Mouse (Mus musculus): Measurements from ENCODE around the gene Gsdma. TPM values are rescaled to one million over a fixed set of nuclear protein-coding genes. Genes with fewer than 3 reads are reported as not detected.
"Not testable (repeated sequence)": the region's sequence is repeated elsewhere in the genome, so short reads cannot be mapped to it uniquely, and the experiment has no call there.

Gene Gsdma
- total RNA-seq, 2 experiments from 2014 or later: not detected

DNA sequence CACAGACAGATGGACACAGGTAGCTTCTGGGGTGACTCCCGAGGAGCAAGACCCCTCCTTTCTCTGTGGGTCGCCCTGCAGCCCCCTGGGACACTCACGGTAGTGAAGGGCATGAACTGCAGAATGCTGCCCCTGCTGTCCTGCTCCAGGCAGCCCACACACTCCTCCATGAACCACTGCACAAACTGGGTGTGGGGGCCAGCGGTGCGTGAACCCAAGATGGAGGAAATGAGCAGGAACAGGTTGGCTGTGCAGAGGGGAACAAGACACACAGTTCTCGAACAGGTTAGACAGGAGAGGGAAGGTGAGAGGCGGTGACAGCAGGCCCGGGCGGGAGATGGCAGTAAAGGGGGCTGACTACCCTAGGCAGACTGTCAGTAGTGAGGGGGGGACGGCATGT lies 40.9 kb downstream of the Gsdma start:
- DNase-seq (ENCODE audit: low spot score in 2 of 2): no peak
- intact Hi-C loops (cut with DNase I): no loop called here

DNA sequence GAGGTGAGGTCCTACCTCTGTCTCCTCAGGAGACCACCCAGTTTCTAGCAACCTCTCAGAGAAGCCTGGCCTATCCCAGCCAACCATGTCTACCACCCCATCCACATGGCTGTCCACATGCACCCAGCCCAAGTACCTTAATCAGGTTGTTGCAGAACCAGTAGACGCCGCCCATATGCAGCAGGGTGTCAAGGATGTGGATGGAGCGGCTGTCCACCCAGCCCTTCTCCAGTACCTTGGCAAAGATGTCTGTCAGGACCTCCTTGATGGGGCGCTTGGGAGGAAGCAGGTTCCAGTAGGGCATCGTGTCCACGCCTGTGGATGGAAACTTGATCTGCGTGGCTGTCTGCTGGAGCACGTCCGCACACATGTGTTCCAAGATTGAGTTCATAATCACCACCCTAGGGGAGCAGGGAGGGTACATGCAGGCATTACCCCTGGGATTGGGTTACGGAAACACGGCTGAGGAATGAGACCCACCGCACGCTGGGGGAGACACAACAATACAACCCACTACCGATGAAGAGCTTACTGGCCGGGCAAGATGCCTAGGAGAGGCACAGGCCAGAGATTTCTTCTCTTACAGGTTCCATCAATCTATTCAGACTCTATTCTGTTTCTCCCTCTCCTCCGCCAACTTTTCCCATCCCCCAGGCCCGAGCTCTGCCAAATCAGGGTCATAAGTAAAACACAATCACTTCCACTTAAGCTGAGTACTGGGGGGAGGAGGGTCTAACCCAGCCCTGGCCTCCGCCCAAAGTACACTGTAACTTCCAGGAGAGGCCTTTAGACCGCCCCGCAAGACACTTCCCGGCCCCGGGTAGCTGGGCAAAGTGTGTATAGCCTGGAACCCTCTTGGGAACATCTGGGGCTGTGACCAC lies 43.5 kb downstream of the Gsdma start:
- no peak for DNase-seq (ENCODE audit: low spot score in 2 of 2)

DNA sequence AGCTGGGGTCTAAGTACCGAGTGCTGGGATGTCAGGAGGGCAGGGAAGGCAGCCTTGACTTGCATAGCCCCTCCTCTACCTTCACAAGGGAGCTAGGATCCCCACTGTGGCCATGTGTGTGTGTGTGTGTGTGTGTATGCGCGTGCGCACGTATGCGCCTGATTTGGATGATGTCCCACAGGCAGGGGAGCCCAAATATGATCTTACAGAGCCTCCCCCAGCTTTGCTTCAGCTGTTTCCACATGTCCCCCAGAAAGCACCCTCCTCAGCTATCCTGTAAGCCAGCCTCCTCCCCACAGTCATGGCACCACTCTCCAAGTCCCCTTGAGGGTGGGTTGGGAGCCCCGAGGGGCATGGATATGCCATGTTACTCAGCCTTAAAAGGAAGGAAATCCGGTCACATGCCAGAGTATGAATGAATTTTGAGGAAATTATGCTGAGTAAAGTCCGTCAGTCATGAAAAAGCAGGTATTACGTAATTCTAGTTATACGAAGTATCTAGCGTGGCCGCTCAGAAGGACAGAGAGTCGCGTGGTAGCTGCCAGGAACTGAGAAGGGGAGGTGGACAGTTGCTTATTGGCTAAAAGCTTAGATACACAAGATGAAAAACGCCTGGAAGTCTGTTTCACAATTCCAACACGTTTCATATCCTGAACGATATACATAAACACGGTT lies 44.3 kb downstream of the Gsdma start:
- no peak for DNase-seq (ENCODE audit: low spot score in 2 of 2)
- intact Hi-C loops (cut with DNase I): no loop called here

More for the DNA sequence above, 43.5 kb downstream of the Gsdma start:
- intact Hi-C loops (cut with DNase I): no loop called here

DNA sequence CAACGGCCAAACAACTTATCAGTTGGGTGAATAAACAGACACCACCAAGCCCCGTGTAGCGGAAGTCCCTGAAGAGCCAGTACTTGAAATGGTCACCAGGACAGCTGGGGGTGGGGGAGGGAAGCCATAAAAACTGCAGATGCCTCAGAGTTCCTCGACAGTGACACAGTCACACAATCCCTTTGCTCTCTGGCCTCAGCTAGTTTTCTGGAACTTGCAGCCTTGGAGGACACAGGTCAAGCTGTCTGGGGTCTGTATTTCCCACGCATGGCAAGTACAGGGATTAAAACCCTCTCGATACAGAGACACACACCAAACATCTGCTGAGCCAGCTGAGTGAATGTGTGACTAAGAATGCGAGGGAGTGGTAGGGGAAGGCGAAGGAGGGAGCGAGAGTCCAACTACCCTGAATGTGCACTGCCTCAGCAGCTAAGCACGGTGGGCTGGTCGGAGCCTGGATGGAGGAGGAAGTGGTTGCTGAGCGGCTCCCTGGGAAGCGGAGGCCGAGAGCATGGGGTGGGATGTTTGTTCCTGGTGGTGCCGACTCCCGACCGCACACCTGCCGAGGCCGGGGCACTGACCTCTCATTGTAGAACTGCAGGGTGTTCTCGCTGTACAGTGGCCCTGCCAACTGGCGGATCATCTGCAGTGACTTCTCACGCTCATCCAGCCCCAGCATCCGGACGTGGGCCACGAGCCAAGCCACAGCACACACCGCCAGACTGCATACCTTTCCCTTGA lies 45.0 kb downstream of the Gsdma start:
- no peak for DNase-seq (ENCODE audit: low spot score in 2 of 2)
- intact Hi-C loops (cut with DNase I): no loop called here

DNA sequence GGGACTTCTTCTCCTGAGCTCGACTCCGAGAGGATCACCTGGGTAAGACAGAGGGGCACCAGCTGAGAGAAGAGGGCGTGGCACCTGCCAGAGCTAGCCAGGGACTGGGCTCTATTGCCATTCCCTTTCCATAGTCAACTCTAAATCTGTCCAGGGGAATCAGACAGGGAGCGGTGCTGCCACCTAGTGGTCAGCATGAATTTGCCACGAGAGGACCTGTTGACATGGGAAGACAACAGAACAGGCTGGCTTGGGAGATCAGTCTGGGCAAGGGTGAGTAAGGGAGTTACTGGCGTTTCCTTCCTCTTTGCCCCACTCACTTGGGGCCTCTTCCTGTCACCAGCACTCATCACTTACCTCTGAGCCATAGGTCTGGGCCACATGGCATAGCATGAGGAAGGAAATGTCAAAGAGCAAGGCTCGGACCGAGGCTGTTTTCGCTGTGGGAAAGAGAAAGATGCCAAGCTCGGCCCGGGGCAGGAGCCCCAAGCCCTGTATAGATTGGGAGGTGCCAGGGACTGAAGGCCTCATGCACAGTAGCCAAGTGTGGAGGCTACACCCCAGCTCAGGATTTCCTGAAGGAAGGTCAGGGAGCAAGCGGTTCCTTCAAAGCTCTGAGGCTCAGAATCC lies 46.4 kb downstream of the Gsdma start:
- DNase-seq (ENCODE audit: low spot score in 2 of 2): peak; percentile 79 to 80
- intact Hi-C loops (cut with DNase I): no loop called here

DNA sequence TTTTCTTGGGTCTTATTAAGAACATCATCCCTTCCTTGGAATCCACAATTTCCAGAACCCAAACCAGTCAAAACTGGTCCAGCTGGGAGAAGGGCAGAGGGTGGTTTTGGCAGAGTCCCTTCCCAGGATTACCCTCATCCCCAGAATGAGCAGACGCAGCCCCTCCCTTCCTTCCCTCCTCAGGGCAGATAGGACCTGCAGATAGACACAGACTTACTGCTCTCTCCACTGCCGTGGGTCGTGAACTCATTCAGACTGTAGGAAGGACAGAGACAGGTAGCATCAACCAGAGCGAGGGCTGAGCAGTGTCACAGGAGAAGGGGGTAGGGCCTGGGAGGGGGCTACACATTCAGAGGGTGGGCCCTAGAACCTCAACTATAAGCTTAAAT lies 46.9 kb downstream of the Gsdma start:
- intact Hi-C loops (cut with DNase I): no loop called here
- no peak for DNase-seq (ENCODE audit: low spot score in 2 of 2)

DNA sequence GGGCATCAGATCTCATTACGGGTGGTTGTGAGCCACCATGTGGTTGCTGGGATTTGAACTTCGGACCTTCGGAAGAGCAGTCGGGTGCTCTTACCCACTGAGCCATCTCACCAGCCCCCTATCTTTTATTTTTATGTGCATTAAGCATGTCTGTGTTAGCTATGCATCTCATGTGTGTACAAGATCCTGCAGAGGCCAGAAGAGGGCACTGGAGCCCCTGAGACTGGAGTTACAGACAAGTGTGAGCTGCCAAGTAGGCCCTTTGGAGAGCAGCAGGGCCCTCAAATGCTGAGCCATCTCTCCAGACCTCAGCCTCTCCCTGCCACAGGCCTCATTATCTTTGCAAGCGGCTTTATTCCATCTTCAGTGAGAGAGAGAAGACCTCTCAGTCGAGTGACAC lies 47.9 kb downstream of the Gsdma start:
- intact Hi-C loops (cut with DNase I): not testable (repeated sequence)
- DNase-seq (ENCODE audit: low spot score in 2 of 2): peak; percentile 45 to 62

DNA sequence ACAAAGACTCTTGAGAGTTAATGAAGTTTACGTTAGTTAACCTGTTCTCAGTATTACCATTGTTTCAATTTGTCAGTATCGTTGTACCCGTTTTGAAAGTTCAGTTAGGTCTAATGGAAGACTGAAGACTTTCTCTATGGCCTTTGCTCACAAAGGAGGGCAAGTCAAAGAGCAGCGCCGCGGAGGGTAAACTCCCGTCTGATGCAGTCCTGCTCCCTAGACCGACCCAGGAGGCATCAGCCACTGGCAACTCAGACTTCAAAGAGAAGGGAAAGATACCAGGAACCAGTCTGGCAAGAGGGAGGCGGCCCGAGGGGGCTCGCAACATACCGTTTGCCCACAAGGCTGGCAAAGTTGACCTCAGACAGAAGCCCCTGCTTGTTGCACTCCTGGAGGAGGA lies 49.6 kb downstream of the Gsdma start:
- intact Hi-C loops (cut with DNase I): no loop called here

DNA sequence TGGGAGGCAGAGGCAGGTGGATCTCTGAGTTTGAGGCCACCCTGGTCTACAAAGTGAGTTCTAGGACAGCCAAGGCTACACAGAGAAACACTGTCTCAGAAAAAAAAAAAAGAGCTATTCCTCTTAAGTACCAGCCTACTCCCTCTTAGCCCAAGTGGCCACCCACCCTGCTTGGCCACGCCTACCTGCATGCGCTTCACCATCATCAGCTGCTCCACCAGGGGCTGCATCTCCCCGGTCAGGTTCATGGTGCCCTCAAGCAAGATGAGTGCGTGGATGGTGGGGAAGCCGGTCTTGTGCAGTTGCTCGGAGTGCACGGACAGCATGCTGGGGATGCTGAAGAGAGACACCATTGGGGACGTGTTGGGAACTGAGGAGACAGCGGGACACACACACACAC lies 51.8 kb downstream of the Gsdma start:
- no peak for DNase-seq (ENCODE audit: low spot score in 2 of 2)
- intact Hi-C loops (cut with DNase I): loop anchor here (2.0 to 5.0 kb wide), 2 partner anchors 45 to 71 kb away; no protein-coding TSS in a partner anchor

More for the DNA sequence above, 49.6 kb downstream of the Gsdma start:
- no peak for DNase-seq (ENCODE audit: low spot score in 2 of 2)

DNA sequence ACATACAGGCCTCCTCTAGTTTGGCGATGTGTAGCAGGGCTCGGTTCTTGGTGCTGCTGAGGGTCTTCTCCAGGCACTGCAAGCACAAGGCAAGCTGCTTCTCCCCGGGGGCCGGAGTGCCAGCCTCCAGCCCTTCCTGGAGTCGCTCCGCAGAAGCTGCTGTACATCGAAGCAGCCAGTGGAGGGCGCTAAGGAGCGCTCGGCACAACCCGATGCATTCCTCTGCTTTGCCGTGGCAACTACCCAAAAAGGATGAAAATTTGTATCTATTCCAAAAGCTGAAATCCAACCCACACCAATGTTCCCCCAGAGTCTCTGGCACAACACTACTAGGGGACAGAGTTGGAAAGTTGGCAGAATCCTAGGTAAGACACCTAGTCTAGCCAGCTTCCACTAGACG lies 53.8 kb downstream of the Gsdma start:
- peak; percentile 87 to 95 for DNase-seq (ENCODE audit: low spot score in 2 of 2)
- intact Hi-C loops (cut with DNase I): loop anchor here (2.0 to 5.0 kb wide), 2 partner anchors 43 to 69 kb away; no protein-coding TSS in a partner anchor

DNA sequence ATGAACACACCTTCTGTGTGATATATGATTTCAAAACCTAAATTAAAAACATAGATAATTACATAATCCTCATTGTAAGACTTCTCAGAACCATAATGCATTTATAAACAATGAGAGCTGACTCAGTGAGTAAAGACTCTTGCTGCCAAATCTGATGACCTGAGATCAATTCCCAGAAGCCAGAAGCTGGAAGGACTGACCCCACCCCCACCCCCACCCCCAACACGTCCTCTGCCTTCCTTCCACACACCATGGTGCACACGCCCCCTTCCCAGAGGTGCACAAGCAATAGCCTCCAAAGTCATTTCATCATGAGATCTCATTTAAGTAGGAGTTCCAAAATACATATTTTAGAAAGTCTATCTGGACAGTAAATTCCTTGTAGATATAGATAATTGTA lies 56.6 kb downstream of the Gsdma start:
- no peak for DNase-seq (ENCODE audit: low spot score in 2 of 2)
- intact Hi-C loops (cut with DNase I): no loop called here

DNA sequence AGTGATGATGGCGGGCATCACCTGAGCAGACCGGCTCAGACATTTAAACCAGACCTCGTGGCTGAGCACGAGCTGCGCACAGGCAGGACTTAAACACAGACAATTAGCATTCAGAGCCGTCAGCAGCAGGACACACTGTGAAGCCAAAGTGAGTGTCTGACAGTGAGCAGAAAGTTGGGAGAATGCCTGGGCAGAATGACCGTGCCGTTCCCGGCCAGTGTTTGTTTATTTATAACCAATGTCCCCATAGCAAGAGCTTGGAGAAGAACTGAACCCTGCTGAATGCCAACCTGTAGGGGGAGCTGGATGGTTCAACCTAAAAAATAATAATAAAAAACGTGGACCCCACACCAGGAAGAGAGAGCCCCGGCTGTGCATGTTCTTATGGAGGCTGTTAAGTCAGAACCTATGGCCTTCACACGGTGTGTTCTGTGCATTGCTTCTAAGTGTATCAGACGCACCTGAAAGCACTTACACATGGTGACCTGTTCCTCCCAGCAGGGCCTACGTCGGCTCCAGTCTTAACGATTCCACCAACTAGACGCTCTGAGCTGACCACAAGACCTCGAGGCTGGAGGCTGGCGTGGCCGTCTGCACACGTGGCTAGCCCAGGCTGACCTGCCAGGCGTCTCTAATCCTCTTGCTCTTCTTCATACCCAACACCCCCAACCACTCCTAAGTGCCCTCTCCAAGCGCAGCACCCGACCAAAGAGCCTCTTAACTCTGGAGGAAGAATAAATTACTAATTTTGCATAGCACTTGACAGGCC lies 57.5 kb downstream of the Gsdma start:
- DNase-seq (ENCODE audit: low spot score in 2 of 2): peak; percentile 65 to 87
- intact Hi-C loops (cut with DNase I): no loop called here

DNA sequence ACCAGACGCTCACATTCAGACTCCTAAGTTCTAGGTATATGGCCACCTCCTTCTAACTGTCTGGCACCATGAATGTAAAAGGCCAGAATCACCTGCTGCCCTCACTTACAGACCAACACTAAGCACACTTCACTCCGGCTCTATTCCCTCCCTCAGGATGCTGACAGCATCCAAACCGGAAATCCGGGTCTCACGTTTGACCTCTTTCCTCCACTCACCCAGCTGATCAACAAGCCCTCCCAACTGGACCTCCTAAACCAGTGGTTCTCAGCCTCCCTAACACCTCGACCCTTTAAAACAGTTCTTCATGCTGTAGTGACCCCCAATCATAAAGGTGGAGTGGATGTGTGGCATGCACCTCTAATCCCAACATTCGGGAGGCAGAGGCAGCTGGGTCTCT lies 58.9 kb downstream of the Gsdma start:
- DNase-seq (ENCODE audit: low spot score in 2 of 2): no peak
- intact Hi-C loops (cut with DNase I): no loop called here

DNA sequence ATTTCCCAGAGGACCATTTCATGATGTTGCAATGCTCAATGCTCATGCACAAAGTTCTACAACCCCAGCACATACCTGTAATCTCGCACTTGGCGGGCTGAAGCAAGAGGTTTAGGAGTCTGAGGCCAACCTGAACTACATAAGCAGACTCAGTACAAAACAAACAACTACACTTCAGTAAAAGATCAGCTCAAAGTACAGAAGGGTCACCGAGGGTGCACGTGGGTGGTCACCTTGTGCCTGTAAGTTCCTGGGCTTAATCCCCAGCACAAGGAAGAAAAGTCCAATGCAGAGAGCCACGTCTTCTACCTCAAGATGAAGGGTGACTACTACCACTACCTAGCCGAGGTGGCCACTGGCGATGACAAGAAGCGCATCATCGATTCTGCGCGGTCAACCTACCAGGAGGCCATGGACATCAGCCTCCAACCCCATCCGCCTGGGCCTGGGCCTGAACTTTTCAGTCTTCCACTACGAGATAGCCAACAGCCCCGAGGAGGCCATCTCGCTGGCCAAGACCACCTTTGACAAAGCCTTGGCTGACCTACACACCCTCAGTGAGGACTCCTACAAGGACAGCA lies 61.9 kb downstream of the Gsdma start:
- no peak for DNase-seq (ENCODE audit: low spot score in 2 of 2)
- intact Hi-C loops (cut with DNase I): no loop called here

Other genes starting within 250 kb of the Gsdma start
- gene Mien1, start 225.4 kb upstream of the Gsdma start, total RNA-seq (2021): 100 to 1,000 TPM; 105 to 106 TPM
- gene Grb7, start 218.0 kb upstream of the Gsdma start, total RNA-seq (2021): 1 to 10 TPM; 1.6 to 4.4 TPM
- gene Ikzf3, start 118.3 kb upstream of the Gsdma start, total RNA-seq (2021): under 1 TPM; 0.21 to 0.62 TPM
- not detected for gene Zpbp2, start 113.3 kb upstream of the Gsdma start, total RNA-seq (2021)
- 10 to 100 TPM; 44.6 to 49.4 TPM for gene Ormdl3, start 77.0 kb upstream of the Gsdma start, total RNA-seq (2021)
- gene Lrrc3c, start 66.1 kb upstream of the Gsdma start, total RNA-seq (2021): not detected
- 10 to 100 TPM; 10.3 to 12.7 TPM for gene Gm12355, start 38.7 kb upstream of the Gsdma start, total RNA-seq (2021)
- under 1 TPM; 0.31 to 0.38 TPM for gene Gsdma3, start 38.0 kb upstream of the Gsdma start, total RNA-seq (2021)
- not detected for gene Gsdma2, start 17.6 kb upstream of the Gsdma start, total RNA-seq (2021)
- 100 to 1,000 TPM; 128 to 134 TPM for gene Psmd3, start 18.2 kb downstream of the Gsdma start, total RNA-seq (2021)
- gene Csf3, start 36.9 kb downstream of the Gsdma start, total RNA-seq (2021): not detected
- 100 to 1,000 TPM in 1 of 2 experiments, 10 to 100 TPM in 1; 96.3 to 114 TPM for gene Med24, start 65.1 kb downstream of the Gsdma start, total RNA-seq (2021)
- gene Thra, start 76.3 kb downstream of the Gsdma start, total RNA-seq (2021): 1,000 to 10,000 TPM in 1 of 2 experiments, 100 to 1,000 TPM in 1; 962 to 1,004 TPM
- 10 to 100 TPM; 82.0 to 85.4 TPM for gene Nr1d1, start 111.0 kb downstream of the Gsdma start, total RNA-seq (2021)
- gene Msl1, start 131.2 kb downstream of the Gsdma start, total RNA-seq (2021): 100 to 1,000 TPM; 168 to 170 TPM
- gene Casc3, start 140.6 kb downstream of the Gsdma start, total RNA-seq (2021): 10 to 100 TPM; 53.1 to 54.6 TPM
- 100 to 1,000 TPM; 141 to 143 TPM for gene Rapgefl1, start 172.4 kb downstream of the Gsdma start, total RNA-seq (2021)
- gene Wipf2, start 199.3 kb downstream of the Gsdma start, total RNA-seq (2021): 10 to 100 TPM; 45.5 to 45.9 TPM
- gene Cdc6, start 243.4 kb downstream of the Gsdma start, total RNA-seq (2021): under 1 TPM; 0.47 to 0.57 TPM